Mouse (Mus musculus): ENCODE results near the gene Iqce.
"Not testable (repeated sequence)": the region's sequence is repeated elsewhere in the genome, so short reads cannot be mapped to it uniquely, and the experiment has no call there.

The Iqce gene

DNA sequence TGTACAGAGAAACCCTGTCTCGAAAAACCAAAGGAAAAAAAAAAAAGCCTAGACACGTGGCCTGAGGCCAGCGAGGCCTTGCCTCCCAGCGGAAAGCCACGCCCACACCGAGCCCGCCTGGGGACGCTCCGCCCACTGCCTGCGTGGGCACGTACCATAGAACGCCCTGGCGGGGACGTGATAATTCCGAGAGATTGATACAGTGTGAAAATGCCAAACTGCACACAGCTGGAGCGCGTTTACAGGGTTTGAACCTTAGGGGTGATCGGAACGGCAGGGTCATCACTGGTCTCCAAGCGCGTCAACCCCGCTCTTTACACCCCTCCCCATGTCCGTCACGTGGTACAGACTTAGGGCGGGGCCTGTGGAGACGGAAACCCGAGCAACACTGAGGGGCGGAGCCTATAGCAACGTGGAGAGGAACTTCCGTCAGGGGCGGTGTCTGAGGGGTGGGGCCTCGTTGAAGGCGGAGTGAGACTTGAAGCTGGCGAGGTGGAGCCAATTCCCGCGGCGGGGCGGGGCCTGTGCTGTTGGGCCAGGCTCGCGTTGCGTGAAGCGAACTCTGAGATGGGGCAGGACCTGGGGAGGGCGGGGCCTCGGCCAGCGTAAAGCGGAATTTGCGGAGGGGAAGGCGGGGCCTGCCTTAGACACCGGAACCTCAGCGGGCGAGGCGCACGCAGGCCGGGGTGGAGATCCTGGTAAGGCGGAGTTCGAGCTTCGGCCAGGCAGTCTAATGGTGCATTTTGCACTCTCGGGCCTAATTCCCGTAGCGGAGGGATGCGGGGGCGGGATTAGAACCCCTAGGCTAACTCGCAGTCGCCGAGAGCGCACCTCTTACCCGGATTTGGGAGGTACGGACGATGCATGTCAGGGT, 2.4 kb upstream of the Iqce start, which contains the start of gene Brat1:
Brat1 (plus strand) TSS at position 634 of the 874 bp plus-strand sequence.
- DNase-seq (ENCODE audit: low spot score in 2 of 2): peak; percentile 97 to 99

GRCm38 (mm10) chr5:140703480-140704377, 1.6 kb upstream of the Iqce start:
- DNase-seq (ENCODE audit: low spot score in 2 of 2): no peak

DNA sequence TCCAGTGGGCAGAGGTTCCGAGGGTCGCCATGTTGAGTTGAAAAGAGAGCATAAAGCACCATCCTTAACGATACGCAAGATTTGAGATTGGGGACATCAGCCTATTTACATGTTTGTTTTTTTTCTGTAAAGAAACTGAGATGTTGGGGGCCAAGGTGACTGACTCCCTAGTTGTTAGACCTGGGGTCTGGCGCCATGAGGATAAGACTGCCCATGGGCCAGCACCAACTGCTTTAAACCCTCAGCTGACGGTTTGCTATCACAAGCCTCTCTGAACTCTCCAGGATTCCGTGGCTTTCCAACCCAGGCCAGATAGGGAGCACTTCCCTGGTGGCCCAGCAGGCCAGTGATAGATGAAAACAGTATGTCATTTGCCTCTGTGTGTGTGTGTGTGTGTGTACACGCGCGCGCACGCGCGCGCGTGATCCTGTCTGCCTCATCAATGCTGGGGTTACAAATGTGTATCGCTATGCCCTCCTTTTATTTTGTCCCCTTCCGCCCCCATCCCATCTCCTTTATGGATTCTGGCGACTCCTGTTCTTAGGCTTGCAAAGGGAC, 519 bp upstream of the Iqce start:
- DNase-seq (ENCODE audit: low spot score in 2 of 2): no peak

DNA sequence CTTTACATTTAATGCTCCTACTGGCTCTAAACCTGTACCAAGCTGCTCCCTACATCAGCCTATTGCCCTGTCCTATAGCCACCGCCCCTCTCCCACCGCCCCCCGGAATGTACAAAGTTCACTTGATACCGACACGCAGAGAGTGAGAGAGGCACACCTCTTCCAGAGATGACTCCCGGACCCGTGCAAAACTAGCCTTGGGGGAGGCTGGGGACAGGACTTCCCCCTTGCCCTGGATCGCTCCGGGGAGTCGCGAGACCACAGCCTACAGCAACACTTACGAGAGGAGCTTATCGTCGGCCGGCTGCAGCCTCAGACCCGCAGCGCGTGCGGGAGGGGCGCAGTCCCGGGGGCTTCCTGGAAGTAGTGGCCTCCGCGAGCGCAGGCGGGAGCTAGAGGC, 517 bp downstream of the Iqce start:
- no peak for DNase-seq (ENCODE audit: low spot score in 2 of 2)

DNA sequence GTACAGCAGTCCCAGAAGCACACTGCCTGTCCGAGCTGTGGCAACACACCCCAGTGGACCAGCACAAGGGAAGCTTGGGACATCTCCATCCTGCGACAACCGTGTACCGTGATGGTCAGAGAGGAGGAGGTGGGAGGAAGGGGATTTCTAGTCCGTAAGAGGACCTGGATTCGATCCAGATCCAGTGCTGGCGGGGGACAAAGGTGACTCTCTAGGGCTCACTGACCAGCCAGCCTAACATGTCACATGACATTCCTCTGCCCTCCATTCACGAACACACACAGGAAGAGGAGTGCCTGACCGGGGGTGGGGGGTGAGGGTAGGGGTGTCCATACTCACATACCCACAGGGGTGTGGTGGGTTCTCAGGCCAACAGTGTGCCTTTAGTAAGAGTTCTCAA, 2.4 kb downstream of the Iqce start:
- no peak for DNase-seq (ENCODE audit: low spot score in 2 of 2)

DNA sequence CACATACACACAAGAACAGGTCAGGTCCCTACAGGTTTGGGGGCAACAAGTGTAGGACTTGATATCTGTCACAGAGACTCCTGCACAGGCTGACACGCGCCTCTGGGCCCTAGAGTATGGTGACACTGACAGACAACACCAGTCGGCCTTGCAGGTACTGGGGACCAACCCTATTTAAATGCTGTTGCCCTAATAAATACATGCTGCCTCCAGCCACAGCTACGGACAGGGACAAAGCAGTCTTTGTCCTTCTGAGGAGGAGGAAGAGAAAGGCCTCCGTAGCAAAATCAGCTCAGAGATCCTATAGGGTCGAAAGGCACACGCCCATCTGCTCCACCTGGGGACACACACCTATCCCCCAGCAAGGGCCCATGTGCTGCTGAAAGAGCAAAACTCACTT, 6.2 kb downstream of the Iqce start:
- DNase-seq (ENCODE audit: low spot score in 2 of 2): no peak

DNA sequence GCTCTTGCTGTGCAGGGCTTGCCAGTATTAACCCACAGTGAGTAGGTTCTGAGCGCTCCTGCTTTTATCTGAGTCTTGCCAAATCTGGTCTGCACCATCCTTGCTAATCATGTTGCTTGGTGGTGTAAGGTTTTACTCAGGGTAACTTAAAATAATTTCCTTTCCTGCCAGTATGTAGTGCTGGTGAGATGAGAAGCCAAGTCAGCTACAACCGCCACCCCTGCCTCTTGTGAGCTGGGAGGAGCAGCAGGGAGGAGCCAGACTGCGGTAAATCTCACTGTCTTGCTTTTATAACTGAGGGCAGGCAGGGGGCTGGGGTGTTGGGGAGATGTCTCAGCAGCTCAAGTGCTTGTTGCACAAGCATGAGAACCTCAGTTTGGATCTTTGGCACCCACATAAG, 13.7 kb downstream of the Iqce start:
- DNase-seq (ENCODE audit: low spot score in 2 of 2): no peak

GRCm38 (mm10) chr5:140684343-140685148, 17.6 kb downstream of the Iqce start:
- DNase-seq (ENCODE audit: low spot score in 2 of 2): no peak

- DNase-seq (ENCODE audit: low spot score in 2 of 2): no peak
Observed at GRCm38 (mm10) chr5:140682113-140682512, 20.1 kb downstream of the Iqce start.

- no peak for DNase-seq (ENCODE audit: low spot score in 2 of 2)
Observed at GRCm38 (mm10) chr5:140680950-140681349, 21.2 kb downstream of the Iqce start.

DNA sequence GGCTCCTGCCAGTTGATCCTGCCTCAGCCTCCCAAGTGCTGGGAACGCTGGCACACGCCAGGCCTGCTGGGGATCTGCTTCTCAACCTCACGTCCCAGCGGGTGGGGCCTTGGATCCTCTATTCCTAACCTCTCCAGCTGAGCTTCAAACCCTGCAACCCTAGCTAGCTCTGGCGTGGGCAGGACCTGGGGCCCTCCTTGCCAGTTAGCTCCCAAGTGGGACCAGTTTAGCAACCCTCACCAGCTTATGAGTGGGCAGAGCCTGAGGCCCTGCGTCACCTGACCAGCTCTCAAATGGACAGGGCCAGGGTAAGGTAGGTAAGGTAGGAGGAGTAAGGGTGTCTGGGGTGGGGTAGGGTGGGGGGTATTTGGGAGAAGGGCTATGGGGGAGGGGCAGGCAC, 22.1 kb downstream of the Iqce start:
- DNase-seq (ENCODE audit: low spot score in 2 of 2): no peak

GRCm38 (mm10) chr5:140677137-140677536, 25.0 kb downstream of the Iqce start:
- DNase-seq (ENCODE audit: low spot score in 2 of 2): no peak

DNA sequence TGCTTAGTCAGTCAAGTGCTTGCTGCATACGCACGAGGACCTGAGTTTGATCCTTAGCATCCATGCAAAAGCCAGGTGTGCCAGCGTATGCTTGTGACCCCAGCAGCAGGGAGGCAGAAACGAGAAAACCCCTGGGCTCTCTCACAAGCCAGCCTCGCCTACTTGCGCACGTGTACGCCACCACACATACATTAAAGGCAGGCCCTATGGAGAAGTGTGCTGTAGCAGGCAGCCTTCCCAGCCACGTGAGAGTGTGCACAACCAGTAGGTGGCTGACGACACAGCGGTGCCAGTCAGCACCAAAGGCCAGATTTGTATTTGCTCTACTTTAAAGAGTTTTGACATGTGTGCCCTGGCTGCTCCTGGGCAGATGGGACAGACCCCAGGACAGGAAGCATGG, 26.5 kb downstream of the Iqce start:
- DNase-seq (ENCODE audit: low spot score in 2 of 2): no peak

GRCm38 (mm10) chr5:140675079-140675478, 27.1 kb downstream of the Iqce start:
- no peak for DNase-seq (ENCODE audit: low spot score in 2 of 2)

DNA sequence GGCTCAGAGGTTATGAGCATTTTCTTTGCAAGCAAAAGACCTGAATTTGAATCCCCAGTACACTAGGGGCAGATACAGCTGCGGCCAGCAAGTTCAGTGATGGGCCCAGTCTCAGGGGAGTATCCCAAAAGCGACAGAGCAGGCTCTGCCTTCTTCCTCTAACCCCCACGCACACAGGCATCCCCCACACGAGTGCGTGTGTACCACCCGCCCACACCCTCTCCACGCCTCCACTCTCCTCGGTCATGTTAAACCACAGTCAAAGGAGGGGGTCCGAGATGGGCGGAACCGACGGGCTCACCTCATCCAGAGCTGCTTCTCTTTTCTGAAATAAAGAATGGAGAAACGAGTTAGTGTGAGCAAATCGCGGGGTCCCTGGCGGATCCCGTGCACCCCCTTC, 28.1 kb downstream of the Iqce start:
- DNase-seq (ENCODE audit: low spot score in 2 of 2): no peak

GRCm38 (mm10) chr5:140672603-140673002, 29.6 kb downstream of the Iqce start:
- DNase-seq (ENCODE audit: low spot score in 2 of 2): not testable (repeated sequence)

- no peak for DNase-seq (ENCODE audit: low spot score in 2 of 2)
Observed at GRCm38 (mm10) chr5:140672115-140672514, 30.1 kb downstream of the Iqce start.

DNA sequence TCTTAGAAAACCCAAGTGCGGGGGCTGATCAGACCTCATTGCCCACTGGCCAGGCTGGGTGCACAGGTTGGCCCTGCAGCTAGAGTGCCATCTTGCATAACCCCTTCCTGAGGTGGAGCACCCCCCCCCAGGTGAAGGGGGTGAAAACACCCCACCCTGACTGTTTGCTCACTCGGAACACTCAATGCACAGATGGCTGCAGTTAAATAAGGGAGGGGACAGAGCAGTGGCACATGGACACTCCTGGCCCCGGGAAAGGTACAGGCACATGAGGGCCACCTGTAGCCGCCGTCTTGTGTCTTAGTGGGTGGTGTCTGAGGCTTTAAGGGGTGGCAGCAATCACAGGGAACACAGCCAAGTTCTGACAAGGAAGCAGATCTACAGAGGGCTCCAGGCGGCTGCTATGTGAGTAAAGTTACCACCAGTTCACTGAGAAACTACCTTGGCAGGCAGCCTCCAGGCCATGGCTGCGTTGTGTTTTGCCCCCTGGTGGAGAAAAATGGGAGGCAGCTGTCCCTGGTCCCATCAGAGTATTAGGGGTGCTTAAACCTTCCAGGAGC, 38.5 kb downstream of the Iqce start:
- DNase-seq (ENCODE audit: low spot score in 2 of 2): peak; percentile 48 to 49

DNA sequence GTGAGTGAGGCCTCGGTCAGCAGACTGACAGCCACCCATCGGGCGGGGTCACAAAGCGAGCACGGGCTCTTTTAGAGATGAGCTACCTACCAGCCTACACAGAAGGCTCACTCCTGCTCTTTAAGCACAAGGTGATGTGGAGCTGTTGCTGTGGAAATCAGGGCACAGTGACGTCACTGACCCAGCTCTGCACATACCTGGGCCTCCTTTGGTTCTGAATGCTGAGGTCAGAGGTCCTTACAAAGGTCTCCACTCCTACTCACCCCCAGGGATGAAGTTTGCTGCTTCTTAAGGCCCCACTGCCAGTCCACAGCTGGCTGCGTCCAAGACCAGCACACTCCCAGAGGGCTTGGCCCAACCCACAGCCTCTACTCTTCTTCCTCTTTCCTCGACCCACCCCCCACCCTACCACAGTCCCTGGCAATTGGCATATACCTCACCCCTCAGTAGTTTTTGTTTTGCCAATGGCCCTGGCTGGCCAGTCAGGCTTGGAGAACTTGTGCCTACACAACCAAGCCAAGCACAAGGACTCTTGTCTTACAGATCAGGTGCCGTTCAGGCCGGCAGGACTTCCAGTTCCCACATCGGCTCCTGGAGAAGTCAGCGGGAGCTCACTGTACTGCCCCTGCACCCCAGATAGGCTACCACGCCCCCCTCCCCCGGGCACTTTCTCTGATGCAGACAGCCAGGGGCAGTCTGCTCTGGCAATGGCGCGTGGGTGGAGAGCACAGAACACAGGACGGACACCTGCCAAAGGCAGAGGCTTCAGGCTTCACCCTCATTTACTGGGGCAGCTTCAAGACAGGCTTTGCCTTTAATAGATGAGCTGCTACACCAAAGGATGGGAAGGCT, 39.2 kb downstream of the Iqce start:
- no peak for DNase-seq (ENCODE audit: low spot score in 2 of 2)

Measured in frontal cortex, postnatal 25 days (tissue).